Mouse (Mus musculus) T-helper 17 cell (primary cell): ENCODE measurements around the gene St5.

Source experiments
- in situ Hi-C, 2 experiments: fragments of 300-600 bp; cut with MboI, MseI; formaldehyde crosslinking; loops; 1 replicate in 1 of 2; 2 replicates in 1 of 2; pipeline ENCODE4 v1.15.1; 2025; ENCODE audit warnings: high pct_unique_total_duplicates in 2 of 2

St5 gene

DNA sequence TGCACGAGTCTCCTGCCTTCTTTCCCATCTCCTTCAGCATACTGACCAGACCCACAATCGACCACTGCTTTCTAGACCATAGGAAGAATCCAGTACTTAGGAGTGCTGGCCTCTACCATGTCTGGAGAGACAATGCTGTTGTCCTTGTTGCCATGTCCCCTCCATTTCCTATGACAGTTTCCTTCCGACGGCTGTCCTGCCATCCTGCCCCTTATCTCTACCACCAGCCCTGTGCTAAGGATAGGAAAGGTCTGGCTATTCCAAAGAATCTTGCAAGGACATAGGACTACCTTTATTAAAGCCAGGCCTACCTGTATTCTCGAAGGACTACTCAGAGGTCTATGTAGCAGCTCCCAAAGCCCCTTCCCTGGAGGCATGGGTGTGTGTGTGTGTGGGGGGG, 171.9 kb downstream of the St5 start:
- in situ Hi-C loops, result no loop called here

DNA sequence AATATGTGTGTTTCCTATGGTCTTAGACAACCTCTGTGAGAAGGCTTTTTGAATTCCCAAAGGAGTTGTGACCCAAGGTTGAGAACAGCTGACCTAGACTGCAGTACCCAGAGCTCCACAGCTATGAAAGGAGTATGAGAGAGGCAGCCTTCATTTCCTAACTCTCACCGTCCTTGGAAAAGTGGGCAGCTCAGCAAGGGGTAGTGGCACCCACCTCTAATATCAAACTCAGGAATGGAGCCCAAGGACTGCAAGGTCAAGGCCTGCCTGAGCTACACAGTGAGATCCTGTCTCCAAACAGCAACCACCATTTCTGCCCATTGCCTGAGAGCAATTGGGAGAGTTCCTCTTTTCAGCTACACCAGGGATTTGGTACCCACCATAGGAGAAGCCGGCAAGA, 173.7 kb downstream of the St5 start:
- in situ Hi-C loops, result loop anchor here in 1 of 2 experiments (5.0 kb wide), 2 partner anchors 83 to 173 kb away; partner anchors contain the start of genes Akip1 and St5

DNA sequence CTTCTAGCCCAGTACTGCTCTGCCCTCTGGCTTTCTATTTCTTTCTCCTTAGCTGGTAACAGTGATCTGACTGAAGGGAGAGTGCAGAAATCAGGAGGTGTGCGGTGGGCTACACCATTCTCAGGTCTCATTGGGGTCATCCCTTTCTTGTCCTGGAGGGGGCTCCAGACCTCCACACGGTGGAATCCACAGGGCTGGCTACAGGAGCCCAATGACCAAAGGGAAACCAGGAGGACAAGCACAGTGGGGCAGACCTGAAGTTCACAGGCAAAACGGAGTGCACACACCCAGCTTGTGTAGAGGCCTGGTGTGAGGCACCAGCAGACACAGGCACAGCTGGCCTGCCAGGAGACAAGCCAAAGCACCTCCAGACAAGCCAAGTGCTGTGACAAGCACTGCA, 175.0 kb downstream of the St5 start:
- in situ Hi-C loops, result loop anchor here in 1 of 2 experiments (5.0 kb wide), 2 partner anchors 84 to 174 kb away; partner anchors contain the start of genes Akip1 and St5

DNA sequence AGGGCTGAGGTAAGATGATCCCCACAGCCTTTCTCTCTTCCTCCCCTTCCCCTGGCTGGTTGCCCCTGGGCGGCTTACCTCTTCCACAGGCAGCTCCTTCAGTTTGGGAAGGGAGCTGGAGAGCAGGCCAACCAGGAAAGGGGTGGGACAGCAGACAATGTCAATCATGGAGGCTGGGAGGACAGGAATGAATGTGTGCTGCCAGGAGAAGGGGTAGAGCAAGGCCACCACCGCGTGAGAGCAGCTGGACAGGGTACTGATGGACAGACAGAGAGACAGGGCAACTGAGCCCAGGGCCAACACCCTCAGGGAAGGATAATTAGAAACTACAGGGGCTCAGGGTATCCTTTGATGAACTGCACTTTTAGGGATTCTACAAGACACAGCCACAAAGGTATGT, 175.9 kb downstream of the St5 start:
- in situ Hi-C loops, result loop anchor here in 1 of 2 experiments (5.0 kb wide), 2 partner anchors 85 to 175 kb away; partner anchors contain the start of genes Akip1 and St5

GRCm38 (mm10) chr7:109525740-109526663, 177.4 kb downstream of the St5 start:
- in situ Hi-C loops, result loop anchor here in 1 of 2 experiments (5.0 kb wide), 2 partner anchors 86 to 176 kb away; partner anchors contain the start of genes Akip1 and St5

GRCm38 (mm10) chr7:109524763-109525162, 178.6 kb downstream of the St5 start:
- in situ Hi-C loops, result loop anchor here in 1 of 2 experiments (5.0 kb wide), 2 partner anchors 88 to 178 kb away; partner anchors contain the start of genes Akip1 and St5

- in situ Hi-C loops, result no loop called here
Measured at GRCm38 (mm10) chr7:109524442-109524744, 179.0 kb downstream of the St5 start.

- in situ Hi-C loops, result no loop called here
Measured at GRCm38 (mm10) chr7:109523741-109524441, 179.5 kb downstream of the St5 start.

- in situ Hi-C loops, result no loop called here
Measured at GRCm38 (mm10) chr7:109523304-109523703, 180.1 kb downstream of the St5 start.

- in situ Hi-C loops, result no loop called here
Measured at GRCm38 (mm10) chr7:109522084-109522483, 181.3 kb downstream of the St5 start.

GRCm38 (mm10) chr7:109519936-109520335, 183.5 kb downstream of the St5 start:
- in situ Hi-C loops, result no loop called here

GRCm38 (mm10) chr7:109518838-109519696, 184.3 kb downstream of the St5 start, which contains the start of gene Rpl27a:
Rpl27a (plus strand) TSS chr7:109519147.
- in situ Hi-C loops, result no loop called here

DNA sequence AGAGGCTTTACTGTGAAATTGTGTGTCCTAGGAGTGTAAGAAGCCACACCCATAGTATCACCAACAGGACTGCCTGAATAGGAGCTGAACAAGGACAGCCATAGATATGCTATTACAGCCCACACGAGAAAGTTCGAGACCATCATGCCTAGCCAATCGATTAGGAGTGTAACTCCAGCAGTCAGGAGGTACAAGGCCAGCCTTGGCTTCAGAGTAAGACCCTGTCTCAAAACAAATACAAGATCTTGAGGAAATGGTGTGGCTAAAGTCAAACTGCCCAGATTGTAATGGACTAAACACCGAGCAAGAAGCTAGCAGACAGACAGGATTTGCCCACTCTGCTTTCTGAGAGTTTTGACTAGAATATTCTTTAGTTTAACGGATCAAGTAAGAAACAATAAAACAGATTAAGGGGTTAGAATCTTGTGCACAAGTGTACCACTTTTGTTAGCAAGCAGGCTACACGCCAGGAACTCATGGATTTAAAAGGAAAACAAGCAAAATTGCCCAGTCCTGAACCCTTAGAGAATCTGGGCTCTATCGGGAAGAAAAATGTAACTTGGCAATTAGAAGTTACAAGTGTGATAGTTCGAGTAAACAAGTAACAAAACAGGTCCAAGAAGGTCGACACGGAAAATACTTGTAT, 185.2 kb downstream of the St5 start:
- in situ Hi-C loops, result no loop called here

- in situ Hi-C loops, result no loop called here
Measured at GRCm38 (mm10) chr7:109516500-109516899, 186.9 kb downstream of the St5 start.

DNA sequence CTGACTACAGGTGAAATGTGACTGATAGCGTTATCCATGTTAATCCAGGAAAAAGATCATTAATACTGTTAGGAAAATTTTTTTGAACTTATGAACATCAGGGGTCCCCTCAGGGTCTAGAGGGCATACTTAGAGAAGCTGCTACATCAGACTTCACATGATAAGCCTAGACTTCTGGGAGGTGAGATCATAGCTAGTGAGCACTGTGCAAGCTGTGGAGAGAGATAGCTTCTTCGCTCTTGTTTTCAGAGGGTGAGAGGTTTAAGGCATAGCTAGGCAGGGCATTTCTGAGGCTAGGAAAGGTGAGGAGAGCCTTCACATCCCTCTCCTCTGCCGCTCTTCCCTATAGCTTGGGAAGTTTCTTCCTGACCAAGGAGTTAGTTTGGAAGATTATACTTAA, 191.6 kb downstream of the St5 start:
- in situ Hi-C loops, result no loop called here

DNA sequence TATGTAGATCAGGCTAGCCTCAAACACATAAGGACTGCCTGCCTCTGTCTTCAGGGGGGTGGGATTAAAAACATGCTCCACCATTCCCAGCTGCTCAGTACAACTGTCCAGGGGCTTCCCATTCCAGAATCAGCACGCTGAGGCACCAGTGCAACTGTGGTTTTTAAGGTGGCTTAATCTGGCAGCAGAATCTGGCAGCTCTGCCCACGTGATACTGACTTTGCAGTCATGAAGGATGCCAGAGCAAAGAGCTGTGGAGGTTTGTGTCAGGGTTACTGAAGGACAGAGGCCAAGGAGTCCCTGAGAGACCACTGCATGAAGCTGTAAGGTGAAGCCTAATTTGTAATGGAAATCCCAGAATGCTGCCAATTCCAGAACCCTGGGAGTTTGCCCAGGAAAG, 192.6 kb downstream of the St5 start:
- in situ Hi-C loops, result no loop called here

DNA sequence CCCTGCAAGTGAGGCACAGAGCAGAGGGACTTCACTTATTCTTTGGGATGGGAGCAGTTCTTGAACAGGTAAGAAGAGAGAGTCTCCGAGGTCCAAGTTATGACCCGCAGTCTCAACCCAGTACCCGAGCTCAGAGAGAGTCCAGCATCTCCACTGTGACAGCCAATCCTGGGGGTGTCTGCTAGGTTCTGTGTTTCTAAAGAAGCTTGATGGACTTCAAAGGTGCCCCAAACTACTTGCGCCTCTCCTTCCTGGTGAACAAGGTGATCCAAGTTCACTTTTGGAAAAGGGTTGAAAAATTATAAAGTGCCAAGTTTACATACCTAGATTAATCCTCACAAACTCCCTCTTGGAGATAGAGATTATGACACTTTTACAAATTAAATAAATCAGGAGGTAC, 195.4 kb downstream of the St5 start, which contains the start of gene Trim66:
Trim66 (minus strand) TSS at position 101 of the 400 bp plus-strand sequence.
- in situ Hi-C loops, result no loop called here

DNA sequence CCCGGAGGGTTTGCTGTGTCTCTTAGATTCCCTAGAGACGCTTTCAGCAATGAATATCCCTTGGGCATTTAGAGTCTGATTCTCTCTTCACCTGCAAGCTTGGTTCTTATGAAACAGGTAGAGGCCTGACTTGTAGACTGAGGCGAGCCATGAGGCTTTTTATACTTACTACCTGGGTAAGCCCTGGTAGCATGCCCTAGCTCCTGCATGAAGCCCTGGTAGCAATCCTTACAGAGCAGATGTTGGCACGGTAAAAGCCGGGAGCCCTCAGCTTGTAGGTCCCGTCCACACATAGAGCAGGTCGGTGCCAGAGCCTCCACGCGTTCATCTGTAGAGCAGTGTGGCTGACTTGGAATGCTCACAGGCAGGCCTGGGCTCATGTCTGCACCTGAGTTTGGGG, 195.8 kb downstream of the St5 start:
- in situ Hi-C loops, result no loop called here

DNA sequence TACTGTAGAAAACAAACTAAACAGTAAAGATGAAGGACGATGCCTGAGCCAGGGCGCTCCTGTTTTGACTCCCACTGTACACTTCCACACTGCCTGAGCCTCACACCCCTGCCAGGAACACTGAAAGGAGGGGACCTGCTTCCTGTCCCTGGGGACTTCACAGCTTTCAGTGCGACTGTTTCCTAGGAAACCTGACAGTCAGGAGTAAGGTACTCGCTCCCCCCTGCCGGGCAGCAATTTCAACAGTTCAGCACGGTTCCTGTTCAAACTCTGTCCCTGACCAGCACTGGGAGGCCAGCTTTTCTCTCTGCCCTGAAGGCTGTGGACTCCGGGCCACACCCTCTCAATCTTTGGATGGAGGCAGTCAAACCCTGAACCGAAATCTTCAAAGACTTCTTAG, 196.3 kb downstream of the St5 start:
- in situ Hi-C loops, result no loop called here

DNA sequence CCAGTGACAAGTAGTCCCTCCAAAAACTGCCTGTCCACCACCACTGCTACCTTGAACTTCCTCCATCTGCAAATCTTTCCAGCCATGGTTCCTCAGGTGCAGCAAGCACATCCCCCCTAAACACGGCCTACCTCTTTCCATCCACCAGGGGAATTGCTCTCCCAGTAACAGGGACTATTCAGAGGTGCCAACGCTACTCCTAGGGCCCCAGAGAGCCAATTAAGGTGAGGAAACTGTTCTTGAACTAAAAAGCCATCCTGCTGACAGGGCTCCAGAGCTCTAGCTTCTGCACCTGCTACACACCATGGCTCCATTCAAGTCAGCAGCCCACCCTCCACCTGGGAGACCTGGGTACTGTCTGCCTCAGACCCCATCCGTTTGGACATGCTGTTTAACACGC, 205.9 kb downstream of the St5 start:
- in situ Hi-C loops, result no loop called here
